Mouse (Mus musculus): ENCODE results near the gene Rhof.

Gene Rhof

GRCm38 (mm10) chr5:123114109-123114508 lies 18.4 kb downstream of the Rhof start:
- no peak for DNase-seq (ENCODE audit: low spot score)

- no peak for DNase-seq (ENCODE audit: low spot score)
These were observed 22.2 kb downstream of the Rhof start for GRCm38 (mm10) chr5:123110296-123110721.

GRCm38 (mm10) chr5:123109452-123110203 lies 22.9 kb downstream of the Rhof start:
- DNase-seq (ENCODE audit: low spot score), result peak; percentile 31

- DNase-seq (ENCODE audit: low spot score), result no peak
These were observed 27.7 kb downstream of the Rhof start for GRCm38 (mm10) chr5:123104769-123105168.

GRCm38 (mm10) chr5:123103556-123103955 lies 28.9 kb downstream of the Rhof start:
- no peak for DNase-seq (ENCODE audit: low spot score)

GRCm38 (mm10) chr5:123102376-123102775 lies 30.1 kb downstream of the Rhof start:
- DNase-seq (ENCODE audit: low spot score), result no peak

GRCm38 (mm10) chr5:123098487-123098886 lies 34.0 kb downstream of the Rhof start:
- DNase-seq (ENCODE audit: low spot score), result no peak

- DNase-seq (ENCODE audit: low spot score), result no peak
These were observed 36.2 kb downstream of the Rhof start for GRCm38 (mm10) chr5:123096299-123096698.

GRCm38 (mm10) chr5:123094238-123094991 lies 38.1 kb downstream of the Rhof start:
- DNase-seq (ENCODE audit: low spot score), result no peak

GRCm38 (mm10) chr5:123093077-123093633 lies 39.3 kb downstream of the Rhof start:
- no peak for DNase-seq (ENCODE audit: low spot score)

- DNase-seq (ENCODE audit: low spot score), result no peak
These were observed 41.8 kb downstream of the Rhof start for GRCm38 (mm10) chr5:123090560-123091306.

- DNase-seq (ENCODE audit: low spot score), result no peak
These were observed 43.7 kb downstream of the Rhof start for GRCm38 (mm10) chr5:123088784-123089183.

GRCm38 (mm10) chr5:123086501-123086900 lies 46.0 kb downstream of the Rhof start:
- DNase-seq (ENCODE audit: low spot score), result no peak

- DNase-seq (ENCODE audit: low spot score), result no peak
These were observed 49.0 kb downstream of the Rhof start for GRCm38 (mm10) chr5:123083340-123084050.

GRCm38 (mm10) chr5:123080510-123080909 lies 52.0 kb downstream of the Rhof start:
- DNase-seq (ENCODE audit: low spot score), result no peak

GRCm38 (mm10) chr5:123080041-123080440 lies 52.5 kb downstream of the Rhof start:
- DNase-seq (ENCODE audit: low spot score), result no peak

- DNase-seq (ENCODE audit: low spot score), result no peak
These were observed 52.9 kb downstream of the Rhof start for GRCm38 (mm10) chr5:123079568-123079967.

GRCm38 (mm10) chr5:123076419-123077281 lies 55.8 kb downstream of the Rhof start:
- DNase-seq (ENCODE audit: low spot score), result no peak

- DNase-seq (ENCODE audit: low spot score), result peak; percentile 89
These were observed 56.7 kb downstream of the Rhof start for GRCm38 (mm10) chr5:123075576-123076418.

- no peak for DNase-seq (ENCODE audit: low spot score)
These were observed 63.8 kb downstream of the Rhof start for GRCm38 (mm10) chr5:123068714-123069113.
